Mouse (Mus musculus) frontal cortex, adult (tissue): Measurements from ENCODE around the gene C130050O18Rik.
A peak's percentile ranks its signal among the peaks of the same experiment; 100 is the strongest.

Experiments
- ATAC-seq: cut with Nextera tagmentation; 2 replicates; pipeline ENCODE4 v1.9.2; 2017; ENCODE audit warnings: mild to moderate bottlenecking, moderate library complexity, mixed read lengths; ENCODE audit not compliant: low TSS enrichment

C130050O18Rik gene

DNA sequence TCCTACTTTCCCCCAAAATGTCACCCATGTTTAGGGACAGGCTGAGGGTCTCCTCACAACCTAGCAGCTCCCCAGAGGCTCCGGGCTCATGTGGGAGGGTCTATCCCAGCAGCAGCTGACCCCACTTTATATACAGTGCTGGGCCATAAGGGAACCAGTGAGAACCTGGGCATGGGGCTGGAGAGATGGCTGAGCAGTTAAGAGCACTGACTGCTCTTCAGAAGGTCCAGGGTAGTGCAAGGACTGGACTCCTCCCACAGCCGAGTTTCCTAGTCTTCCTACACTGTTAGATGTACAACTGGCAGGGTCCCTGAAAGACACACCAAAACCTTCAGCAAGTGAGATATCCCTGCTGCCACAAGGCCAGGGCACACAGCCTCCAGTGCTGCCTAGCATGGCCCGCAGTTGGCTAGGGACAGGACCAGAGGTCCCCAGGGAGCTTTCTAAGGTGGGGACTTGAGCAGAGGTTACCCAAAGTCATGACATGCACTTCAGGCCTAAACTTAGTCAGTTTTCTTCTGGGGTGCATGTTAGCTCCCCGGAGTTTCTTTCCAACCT is 7.6 kb upstream of the C130050O18Rik start:
- ATAC-seq, result no peak

DNA sequence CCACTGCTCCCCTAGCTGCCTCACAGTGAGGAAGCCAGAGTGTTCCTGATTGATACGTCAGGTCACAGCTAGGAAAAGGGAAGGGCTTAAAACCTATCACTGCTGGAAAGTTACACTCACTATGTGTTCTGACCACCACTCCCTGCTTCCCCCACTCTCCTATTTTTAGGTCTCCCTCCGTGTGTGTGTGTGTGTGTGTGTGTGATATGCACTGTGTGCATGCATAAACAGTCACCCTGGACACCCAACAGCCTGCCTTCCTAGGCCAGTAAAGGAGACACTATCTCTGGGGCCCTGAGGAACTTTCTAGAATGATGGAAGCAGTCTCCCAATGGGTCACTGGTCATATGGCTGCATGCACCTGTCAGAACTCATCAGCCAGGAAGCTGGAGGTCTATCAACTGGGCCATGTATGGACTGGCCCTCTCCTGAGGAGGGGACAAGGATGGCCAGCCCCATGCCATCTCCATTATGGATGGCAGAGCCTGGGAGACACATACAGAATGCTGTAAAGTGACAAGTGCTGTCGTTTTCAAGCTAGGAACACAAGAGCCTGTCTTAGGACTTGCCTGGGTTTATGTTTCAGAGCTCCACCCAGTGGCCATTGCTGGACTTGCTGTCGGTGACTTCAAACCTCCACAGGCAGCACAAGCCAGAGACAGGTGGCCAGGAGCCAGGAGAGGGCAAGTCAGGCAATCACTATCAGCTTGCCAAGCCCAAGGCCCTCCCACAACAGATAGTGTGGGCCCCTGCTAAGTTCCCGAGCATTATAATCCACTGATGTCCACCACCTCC is 6.9 kb upstream of the C130050O18Rik start:
- peak; percentile 53 for ATAC-seq

DNA sequence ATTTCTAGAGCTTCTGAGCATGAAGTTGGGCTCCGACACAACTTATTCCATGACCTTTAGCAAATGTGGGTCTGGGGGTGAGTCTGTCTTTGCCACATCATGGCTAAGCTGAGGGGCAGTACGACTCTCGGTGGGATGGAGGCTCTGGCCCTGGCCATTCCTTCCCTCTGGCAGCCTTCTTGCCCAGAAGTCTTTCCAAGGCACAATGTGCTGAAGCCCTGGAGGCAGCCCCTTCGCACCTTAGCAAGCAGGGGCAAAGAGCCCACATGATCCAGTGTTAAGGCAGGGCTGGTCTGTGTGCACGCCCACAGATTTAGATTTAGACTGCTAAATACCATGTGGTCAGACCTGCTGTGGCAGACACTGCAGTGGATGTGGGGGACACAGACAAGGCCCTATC is 6.3 kb upstream of the C130050O18Rik start:
- peak; percentile 3; the same call in 1 of the 2 replicates for ATAC-seq

DNA sequence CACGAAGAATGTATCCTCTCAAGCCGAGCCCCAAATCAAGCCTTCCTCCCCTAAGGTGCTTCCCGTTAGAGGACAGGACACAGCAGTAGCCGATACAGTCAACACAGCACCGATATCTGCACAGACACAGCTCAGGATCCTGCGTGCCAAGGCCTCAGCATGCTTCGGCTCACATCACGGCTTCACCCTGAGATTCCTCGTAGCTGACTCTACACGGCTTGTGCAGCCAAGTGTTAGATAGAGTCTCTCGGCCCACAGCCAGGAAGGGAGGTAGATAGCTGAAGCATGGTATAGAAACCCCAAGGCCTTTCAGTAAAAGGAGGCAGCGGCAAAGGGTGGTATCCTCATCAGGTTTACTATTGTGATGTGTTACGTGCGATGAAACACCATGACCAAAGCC is 5.1 kb upstream of the C130050O18Rik start:
- no peak for ATAC-seq

DNA sequence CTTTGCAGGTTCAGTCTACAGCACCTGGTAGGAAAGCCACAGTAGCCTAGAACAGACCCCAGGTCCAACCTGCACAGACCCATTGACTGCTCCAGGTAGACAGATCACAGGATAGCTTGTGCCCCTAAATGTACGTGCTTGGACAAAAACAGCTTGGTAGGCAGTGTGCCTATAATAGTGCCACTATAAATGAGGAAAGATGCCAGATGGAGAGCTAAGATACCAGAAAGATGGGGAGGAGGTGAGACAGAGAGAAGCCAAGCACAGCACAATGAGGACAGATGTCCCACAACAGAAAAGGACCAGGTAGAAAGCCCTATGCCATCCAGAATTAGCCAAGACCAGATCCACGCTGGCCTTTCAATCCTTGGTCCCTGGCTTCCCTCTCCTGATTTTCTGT is 3.0 kb upstream of the C130050O18Rik start:
- peak; percentile 21; the same call in 1 of the 2 replicates for ATAC-seq

DNA sequence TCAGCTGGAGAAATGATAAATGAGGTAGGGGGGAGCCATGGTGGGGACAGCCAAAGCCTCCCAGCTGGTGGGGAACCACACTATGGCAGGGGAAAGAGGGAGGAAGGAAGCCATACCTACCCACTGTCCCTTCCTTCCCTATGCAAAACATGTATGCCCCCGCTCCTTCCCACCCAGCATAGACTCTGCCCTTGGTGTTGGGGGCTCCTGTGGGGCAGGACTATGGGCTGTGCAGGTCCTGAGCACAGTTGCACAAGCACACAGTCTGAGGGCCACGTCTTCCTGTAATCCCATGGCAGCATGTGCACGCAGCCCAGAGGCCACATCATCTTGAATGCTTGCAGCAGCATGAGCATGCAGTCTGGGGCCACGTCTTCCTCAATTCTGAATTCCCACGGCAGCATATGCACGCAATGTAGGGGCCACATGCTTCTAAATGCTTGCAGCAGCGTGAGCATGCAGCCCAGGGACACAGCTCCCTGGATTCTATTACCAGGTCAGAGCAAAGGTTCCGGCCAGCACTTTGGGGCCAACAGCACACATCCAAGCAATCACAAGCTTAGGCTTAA is 1.3 kb upstream of the C130050O18Rik start:
- ATAC-seq, result no peak

DNA sequence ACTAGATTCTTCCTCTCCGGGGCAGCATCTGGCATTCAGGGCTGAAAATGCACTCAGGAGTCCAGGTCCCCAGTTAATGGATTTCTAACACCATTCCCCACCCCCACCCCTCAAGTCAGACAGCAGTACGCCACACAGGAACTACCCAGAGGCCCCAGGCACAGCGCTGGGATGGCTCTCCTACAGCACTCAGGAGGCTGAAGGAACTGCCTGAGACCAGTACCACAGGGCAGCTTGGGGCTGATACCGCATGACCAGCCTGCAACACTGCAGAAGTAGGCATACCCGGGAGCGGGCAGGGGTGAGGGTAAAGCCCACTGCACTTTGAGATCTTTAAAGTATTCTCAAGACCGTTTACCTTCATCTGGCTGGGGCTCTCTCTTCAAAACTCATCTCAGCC is 398 bp downstream of the C130050O18Rik start:
- no peak for ATAC-seq

DNA sequence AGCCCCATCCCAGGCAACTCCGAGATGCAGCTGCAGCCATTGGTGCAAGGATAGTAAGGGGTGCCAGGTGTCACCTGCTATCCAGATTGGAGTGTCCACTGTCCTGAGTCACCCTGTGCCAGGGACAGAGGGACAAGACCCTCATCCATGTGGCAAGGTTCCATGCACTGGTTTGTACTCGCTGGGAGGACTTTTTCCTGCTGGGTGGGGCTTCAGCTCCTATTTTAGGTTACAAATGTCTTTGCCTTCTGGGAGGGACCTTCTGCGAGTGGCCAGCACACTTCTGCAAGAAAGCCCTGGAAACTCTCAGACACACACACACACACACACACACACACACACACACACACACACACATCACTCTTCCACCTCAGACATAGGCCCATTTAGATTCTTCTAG is 873 bp downstream of the C130050O18Rik start:
- no peak for ATAC-seq

DNA sequence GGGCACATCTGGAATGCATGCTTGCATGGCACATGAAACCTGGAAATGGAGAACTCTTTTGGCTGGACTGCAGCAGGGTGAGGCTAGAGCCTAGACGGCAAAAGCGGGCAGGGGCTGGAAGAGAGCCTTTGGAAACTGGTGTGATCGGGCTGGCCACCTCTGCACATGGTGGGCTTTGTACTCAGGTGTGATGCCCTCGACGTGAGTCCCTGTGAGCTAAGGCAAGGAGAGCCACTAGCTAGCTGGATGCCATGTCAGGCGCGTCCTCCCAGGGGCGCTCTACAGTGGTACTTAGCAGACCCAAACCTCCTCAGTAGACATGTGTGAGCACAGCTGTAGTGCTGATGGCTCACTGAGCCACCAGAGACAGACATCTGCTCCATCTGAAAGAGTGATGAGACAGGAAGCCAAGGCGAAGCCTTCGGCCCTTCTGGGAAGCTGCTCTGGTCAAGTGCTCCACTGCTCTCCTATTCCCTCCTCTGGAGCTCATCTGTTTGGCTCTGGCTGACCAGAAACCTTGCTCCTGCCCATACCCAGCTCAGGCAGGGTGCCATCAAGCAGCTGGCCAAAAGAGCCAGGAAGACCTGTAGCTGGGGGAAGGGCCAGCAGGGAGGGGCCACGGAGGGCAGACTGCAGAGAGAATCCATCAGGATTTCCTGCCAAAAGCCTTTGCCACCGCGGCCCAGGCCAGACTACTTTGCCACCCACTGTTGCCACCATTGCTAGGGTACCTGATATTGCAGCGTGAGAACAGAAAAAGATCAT is 2.2 kb downstream of the C130050O18Rik start:
- ATAC-seq, result no peak

DNA sequence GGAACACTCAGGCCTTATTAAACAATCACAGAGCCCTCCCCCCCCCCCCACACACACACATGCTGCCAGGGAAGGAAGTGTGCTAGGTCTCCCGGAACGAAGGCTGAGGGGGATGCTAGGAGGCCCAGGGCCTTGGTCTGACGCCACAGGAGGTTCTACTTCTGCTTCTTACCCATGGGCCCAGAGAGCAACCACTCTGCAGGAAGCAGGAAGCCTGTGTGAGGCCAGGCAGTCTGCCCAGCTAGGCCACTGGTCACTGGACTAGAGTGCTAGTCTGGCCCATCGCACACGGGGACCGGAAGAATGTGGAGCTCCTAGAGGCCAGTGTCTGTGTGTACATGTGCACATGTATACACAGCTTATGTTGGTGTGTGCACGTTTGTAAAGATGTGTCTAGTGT is 3.4 kb downstream of the C130050O18Rik start:
- no peak for ATAC-seq

DNA sequence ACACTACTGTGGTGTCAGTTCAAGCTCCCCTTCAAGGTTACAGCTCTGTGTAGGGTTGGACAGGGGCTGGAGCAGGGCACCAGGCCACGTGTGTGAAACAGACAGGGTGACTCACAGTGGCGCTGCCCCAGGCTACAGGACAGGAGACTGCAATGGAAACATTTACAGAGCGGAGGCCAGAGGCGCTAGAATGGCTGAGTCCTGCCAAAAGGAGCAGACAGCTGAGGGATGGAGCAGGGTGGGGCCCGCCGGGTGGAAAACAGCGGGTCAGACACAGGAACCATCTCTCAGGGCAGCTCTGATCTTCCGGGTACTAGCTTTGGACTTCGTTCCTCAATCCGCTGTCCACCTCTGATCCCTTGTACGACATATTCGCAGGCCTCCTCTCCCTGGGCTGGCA is 4.3 kb downstream of the C130050O18Rik start:
- no peak for ATAC-seq

DNA sequence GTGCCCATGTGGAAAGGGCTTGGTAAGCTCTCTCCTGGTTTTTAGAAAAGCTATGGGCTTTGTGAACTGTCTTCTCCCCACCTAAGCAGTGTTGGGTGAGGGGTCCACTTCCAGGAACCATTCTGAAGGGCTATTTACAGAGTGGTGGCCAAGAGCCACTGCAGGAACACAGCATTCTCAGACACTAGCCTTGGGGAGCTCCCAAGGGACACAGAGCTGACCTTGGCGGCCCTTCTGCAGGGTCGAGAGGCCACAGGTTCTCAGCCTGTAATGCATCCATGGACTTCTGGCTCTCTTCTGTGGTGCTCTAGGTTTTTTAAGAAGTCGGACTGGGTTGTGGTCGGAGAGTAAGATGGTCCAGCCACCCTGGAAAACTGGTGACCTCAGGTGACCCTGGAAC is 5.0 kb downstream of the C130050O18Rik start:
- ATAC-seq, result no peak

DNA sequence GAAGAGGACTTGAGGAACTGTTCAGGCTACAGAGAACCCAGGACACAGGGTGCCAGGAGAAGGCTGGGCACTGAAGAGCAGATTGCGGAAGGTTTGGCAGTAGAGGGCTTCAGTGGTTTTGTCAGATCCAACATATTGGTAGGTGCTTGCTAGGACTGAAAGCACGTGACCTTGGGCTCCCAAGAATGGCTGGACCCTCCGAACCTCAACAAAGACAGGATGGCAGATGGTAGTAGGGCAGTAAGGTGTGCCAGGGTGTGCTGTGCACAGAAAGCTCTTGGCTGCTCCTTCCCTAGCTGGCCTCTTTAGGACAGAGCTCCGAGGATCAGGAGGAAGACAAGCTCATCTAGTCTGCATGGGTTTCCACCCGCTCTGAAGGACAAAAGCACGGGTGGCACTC is 6.0 kb downstream of the C130050O18Rik start:
- no peak for ATAC-seq

DNA sequence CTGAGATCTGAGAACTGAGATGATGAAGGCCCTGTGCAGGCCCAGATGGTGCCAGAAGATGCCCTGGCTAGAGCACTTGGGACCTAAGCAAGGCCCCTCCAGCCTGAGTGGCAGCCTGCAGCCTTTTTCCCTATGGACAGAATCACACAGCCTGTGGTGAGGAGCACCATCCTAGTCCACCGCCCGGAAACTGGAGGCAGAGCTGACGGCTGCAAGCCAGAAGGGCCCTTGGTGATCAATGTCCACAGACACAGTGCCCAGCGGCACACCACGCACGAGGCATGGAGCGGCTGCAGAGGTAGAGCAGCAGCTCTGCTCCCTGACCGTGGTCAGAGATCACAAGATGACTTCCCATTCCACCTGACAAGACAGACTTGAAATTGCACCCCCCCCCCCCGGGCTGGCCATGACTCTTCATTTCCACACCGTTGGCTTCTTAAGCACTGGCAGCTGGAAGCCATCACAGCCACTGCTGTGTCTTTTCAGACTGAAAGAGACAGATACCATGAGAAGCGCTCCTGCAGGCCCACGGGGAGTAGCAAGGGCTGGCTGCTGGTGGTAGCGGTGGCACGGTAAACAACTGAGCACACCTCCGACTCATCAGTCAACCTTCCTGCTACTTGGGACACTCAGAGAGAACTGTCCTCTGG is 6.7 kb downstream of the C130050O18Rik start:
- no peak for ATAC-seq

DNA sequence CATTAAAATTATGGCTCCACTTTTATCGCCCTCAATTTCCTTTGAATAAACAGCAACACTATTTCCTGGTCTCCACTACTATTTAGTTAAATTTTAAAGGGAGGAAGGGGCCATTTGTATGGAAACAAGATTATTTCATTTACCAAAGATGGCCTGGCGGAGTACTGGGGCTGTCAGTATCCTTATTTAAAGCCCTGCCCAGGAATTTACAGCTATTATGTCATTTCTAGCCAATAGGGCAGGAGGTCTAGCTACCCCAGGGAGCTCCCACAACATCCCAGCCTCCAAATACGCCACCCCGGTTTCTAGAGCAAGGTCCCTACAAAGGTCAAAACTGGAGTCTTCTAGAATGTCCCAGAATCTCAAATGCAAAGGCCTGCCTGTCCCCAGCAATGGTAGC is 8.5 kb downstream of the C130050O18Rik start:
- no peak for ATAC-seq

DNA sequence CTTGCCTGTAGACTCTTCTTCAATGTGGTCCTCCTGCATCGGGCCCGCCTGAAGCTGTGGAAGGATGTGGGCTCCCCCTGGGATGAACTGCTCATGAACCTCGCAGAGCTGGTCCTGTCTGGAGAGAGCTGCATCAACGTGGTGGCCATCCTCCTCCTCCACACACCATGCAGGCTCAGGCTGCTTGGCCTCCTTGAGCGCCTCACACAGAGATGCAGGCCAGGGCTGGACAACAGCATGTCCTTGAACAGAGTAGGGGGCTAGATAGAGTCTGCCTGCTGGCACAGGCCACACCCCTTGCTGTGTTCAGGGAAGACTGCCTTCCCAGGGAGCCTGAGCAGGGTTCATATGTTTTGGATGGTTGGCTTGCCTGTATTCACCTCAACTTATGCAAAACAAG is 9.9 kb downstream of the C130050O18Rik start:
- ATAC-seq, result no peak

DNA sequence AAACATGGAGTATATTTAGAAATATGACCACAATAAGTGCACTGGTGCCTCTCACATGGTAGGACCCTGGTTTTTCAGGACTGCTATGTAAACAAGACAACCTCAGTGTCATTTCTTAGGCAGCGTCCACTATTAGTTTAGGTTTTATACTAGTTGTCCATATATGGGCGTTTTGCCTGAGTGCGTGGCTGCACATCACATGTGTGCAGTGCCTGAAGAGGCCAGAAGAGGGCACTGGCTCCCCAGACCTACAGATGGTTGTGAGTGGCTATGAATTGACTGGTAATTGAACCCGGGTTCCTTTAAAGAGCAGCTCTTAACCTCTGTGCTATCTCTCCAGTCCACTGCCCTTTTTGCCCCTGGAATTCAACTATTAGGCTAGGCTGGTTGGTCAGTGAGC is 11.9 kb downstream of the C130050O18Rik start:
- ATAC-seq, result no peak

DNA sequence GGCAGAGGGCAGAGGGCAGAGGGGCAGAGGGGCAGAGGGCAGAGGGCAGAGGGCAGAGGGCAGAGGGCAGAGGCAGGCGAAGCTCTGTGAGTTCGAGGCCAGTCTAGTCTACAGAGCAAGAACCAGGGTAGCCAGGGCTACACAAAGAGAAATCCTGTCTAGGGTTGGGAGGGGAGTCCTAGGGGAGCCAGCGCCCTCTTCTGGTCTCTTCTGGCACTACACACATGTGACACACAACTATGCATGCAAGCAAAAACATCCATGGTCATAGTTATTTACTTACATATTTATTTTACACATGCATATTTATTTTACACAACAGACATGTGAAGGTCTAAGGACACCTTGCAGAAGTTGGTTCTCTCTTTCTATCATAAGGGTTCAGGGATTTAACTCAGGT is 12.4 kb downstream of the C130050O18Rik start:
- ATAC-seq, result no peak

DNA sequence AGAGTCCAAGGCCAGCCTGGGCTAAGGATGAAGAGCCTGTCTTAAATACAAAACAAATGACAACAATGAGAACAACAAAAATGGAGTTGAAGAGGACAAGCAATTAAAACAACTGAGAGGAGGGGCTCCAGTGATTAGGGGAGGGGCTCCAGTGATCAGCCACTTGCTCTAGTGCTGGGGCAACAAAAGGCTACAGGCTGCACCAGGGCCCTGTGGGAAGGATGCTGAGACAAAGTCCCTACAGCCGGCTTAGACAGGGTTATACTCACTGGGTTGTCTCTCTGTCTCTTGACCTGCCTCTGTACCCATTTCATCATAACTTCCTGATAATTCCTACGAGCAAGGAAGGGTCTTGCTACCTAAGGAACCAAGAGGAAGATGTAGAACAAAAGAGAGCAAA is 13.0 kb downstream of the C130050O18Rik start:
- ATAC-seq, result no peak

DNA sequence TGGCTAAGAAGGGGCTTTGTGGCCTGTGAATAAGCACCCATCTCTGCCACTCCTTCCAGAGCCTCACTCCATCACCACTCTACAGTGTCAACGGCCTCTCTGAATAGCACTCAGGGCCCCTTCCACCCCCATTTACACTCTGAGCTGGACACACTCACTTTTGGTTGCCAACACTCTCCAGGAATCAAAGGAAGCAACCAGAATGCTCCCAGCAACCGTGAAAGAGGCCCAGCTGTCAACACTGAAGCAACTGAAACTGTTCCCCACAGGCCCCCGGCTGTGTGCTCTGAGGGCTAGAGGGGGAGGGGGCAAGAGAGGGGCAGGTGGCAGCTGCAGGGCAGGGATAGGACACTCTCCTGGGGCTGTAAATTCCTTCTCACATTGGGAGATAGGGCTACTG is 13.6 kb downstream of the C130050O18Rik start:
- no peak for ATAC-seq

DNA sequence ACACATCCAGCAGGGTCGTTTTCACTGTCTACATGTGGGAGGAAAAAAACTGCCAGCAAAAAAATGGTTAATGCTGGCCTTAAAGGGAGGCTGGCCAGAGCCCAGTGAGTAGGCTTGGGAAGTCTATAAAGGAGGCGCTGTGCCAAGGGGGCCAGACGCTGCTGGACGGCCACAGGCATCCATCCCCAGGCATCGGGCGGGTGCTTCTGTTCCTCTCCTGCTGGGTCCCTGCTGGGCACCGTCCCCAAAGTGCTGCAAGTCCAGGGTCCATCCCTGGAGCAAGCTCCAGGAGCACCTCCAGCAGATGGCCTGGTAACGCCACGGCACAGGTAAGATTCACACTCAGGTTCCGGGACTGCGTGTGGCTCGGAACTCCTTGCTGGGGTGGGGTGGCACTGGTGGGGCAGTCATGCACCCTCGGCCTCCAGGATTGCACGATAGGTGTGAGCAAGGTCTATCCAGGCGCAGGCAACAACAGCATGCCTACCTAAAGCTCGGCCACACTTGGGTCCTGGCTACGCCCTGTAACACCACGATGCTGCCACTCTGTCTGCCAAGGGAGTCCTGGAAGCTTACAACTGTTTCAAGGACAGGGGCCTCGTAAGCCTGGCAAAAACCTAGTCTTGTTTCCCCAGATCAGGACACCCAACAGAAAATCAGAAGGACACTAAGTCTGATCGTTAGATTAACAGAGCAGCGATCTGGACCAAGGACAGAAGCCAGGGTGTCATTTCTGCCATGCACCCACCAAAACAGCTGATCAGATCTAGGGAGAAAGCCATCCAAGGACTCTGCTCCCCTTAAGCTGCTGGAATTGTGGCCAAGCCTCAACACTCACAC is 18.2 kb downstream of the C130050O18Rik start, which contains the start of gene Gper1:
TSS of gene Gper1 (plus strand) at position 126 of the 840 bp plus-strand sequence.
- no peak for ATAC-seq
